Mouse (Mus musculus) cerebellum, postnatal 36 days (tissue): ENCODE results near the gene Man2a1.

Experiments
- DNase-seq, 2 experiments: peaks; one replicate each; pipeline ENCODE4 v3.0.0; 2021 to 2022; ENCODE audit warnings: mixed read lengths in 2 of 2

The Man2a1 gene

GRCm38 (mm10) chr17:64764175-64765122, 163.9 kb downstream of the Man2a1 start:
- no peak for DNase-seq

GRCm38 (mm10) chr17:64765286-64765685, 164.8 kb downstream of the Man2a1 start:
- DNase-seq, result peak in 1 of 2 experiments; percentile 27

GRCm38 (mm10) chr17:64766507-64766906, 166.0 kb downstream of the Man2a1 start:
- DNase-seq, result no peak

- DNase-seq, result no peak
Measured at GRCm38 (mm10) chr17:64770277-64770676, 169.7 kb downstream of the Man2a1 start.

- DNase-seq, result no peak
Measured at GRCm38 (mm10) chr17:64772611-64773010, 172.1 kb downstream of the Man2a1 start.

- DNase-seq, result no peak
Measured at GRCm38 (mm10) chr17:64774218-64774617, 173.7 kb downstream of the Man2a1 start.

- DNase-seq, result no peak
Measured at GRCm38 (mm10) chr17:64778300-64778699, 177.8 kb downstream of the Man2a1 start.

GRCm38 (mm10) chr17:64778756-64779155, 178.2 kb downstream of the Man2a1 start:
- DNase-seq, result no peak

- DNase-seq, result no peak
Measured at GRCm38 (mm10) chr17:64780753-64781490, 180.4 kb downstream of the Man2a1 start.

- no peak for DNase-seq
Measured at GRCm38 (mm10) chr17:64782307-64782706, 181.8 kb downstream of the Man2a1 start.

- no peak for DNase-seq
Measured at GRCm38 (mm10) chr17:64785961-64786360, 185.4 kb downstream of the Man2a1 start.

- no peak for DNase-seq
Measured at GRCm38 (mm10) chr17:64788301-64788700, 187.8 kb downstream of the Man2a1 start.

GRCm38 (mm10) chr17:64789175-64789574, 188.6 kb downstream of the Man2a1 start:
- DNase-seq, result no peak

GRCm38 (mm10) chr17:64792076-64792475, 191.5 kb downstream of the Man2a1 start:
- DNase-seq, result no peak

- DNase-seq, result no peak
Measured at GRCm38 (mm10) chr17:64792623-64793022, 192.1 kb downstream of the Man2a1 start.

- DNase-seq, result no peak
Measured at GRCm38 (mm10) chr17:64802168-64802955, 201.8 kb downstream of the Man2a1 start.

GRCm38 (mm10) chr17:64802956-64803275, 202.4 kb downstream of the Man2a1 start:
- no peak for DNase-seq
